9 mouse cellular contexts compared by ENCODE assay signal in genomic region chr5:93124031-93124826, GRCm38 (mm10). TPM values are rescaled to one million over a fixed set of nuclear protein-coding genes. Genes with fewer than 3 reads are reported as not detected.
DNase-seq lines count a peak whose midpoint lies in the region; ATAC-seq and TF ChIP-seq lines count a peak whose summit lies in the region.
"Had no signal": no experiment of that assay in that cellular context is flagged by ENCODE, and none has a peak within 500 bp of the region (broad histone marks: within the 10 kb centered on the region; RNA-seq: fewer than 3 reads in every experiment).

No protein-coding gene starts in this region.

- peaks cover 31% of the 10 kb centered on the region for H3K4me1 ChIP-seq in liver, embryonic 11.5 days (replicated peaks; ENCODE audit: control insufficient read depth, insufficient read depth, low read length)
- H3K4me1 ChIP-seq in heart, postnatal 0 days (ENCODE audit: control insufficient read depth, insufficient read depth) = peaks cover 34% of the 10 kb centered on the region
- peaks cover 54% of the 10 kb centered on the region for H3K4me1 ChIP-seq in neural tube, embryonic 15.5 days

- no peak for TF ChIP-seq EP300 in heart, postnatal 0 days (IDR thresholded peaks at IDR 0.05; ENCODE audit: low read depth)

- no peak overlapping the region for H3K4me3 ChIP-seq in liver, embryonic 11.5 days (ENCODE audit: low read depth, low read length)
- H3K4me3 ChIP-seq in heart, postnatal 0 days (ENCODE audit: low read depth, low read length) = no peak overlapping the region
- H3K4me3 ChIP-seq in neural tube, embryonic 15.5 days (replicated peaks) = no peak overlapping the region

- H3K27ac ChIP-seq in liver, embryonic 11.5 days (ENCODE audit: low read depth, low read length) = no peak overlapping the region
- H3K27ac ChIP-seq in heart, postnatal 0 days (ENCODE audit: low read depth) = peak overlapping the region; percentile 0; the same call in 1 of the 2 replicates
- H3K27ac ChIP-seq in neural tube, embryonic 15.5 days (replicated peaks) = peak overlapping the region; percentile 34; the same call in 1 of the 2 replicates

- ATAC-seq in liver, embryonic 11.5 days (replicated peaks; ENCODE audit: low FRiP score) = peak; percentile 22; the same call in 1 of the 2 replicates
- ATAC-seq in heart, postnatal 0 days (ENCODE audit: insufficient read depth, low read depth) = peak; percentile 50
- ATAC-seq in neural tube, embryonic 15.5 days (ENCODE audit: low FRiP score) = no peak

- no peak overlapping the region for H3K9ac ChIP-seq in liver, embryonic 11.5 days (ENCODE audit: low read depth, low read length)
- H3K9ac ChIP-seq in heart, postnatal 0 days (replicated peaks; ENCODE audit: low read depth, low read length) = no peak overlapping the region
- H3K9ac ChIP-seq in neural tube, embryonic 15.5 days (replicated peaks) = no peak overlapping the region

- no peaks in the 10 kb centered on the region for H3K36me3 ChIP-seq in liver, embryonic 11.5 days (ENCODE audit: control insufficient read depth, insufficient read depth, low read length)
- no peaks in the 10 kb centered on the region for H3K36me3 ChIP-seq in heart, postnatal 0 days (replicated peaks; ENCODE audit: control insufficient read depth, insufficient read depth, low read length)
- no peaks in the 10 kb centered on the region for H3K36me3 ChIP-seq in neural tube, embryonic 15.5 days

- no peak for TF ChIP-seq CTCF in heart, postnatal 0 days (IDR thresholded peaks at IDR 0.05; ENCODE audit: low read depth)

- H3K9me3 ChIP-seq in liver, embryonic 11.5 days (ENCODE audit: control insufficient read depth, low read length) = no peaks in the 10 kb centered on the region
- H3K9me3 ChIP-seq in heart, postnatal 0 days (replicated peaks; ENCODE audit: control insufficient read depth, low read length) = no peaks in the 10 kb centered on the region
- no peaks in the 10 kb centered on the region for H3K9me3 ChIP-seq in neural tube, embryonic 15.5 days (replicated peaks)

- no peaks in the 10 kb centered on the region for H3K27me3 ChIP-seq in liver, embryonic 11.5 days (replicated peaks; ENCODE audit: control insufficient read depth, insufficient read depth, low read length)
- no peaks in the 10 kb centered on the region for H3K27me3 ChIP-seq in heart, postnatal 0 days (ENCODE audit: control insufficient read depth, insufficient read depth, low read length)
- H3K27me3 ChIP-seq in neural tube, embryonic 15.5 days (replicated peaks) = no peaks in the 10 kb centered on the region

- H3K4me2 ChIP-seq in liver, embryonic 11.5 days = no peak overlapping the region
- H3K4me2 ChIP-seq in heart, postnatal 0 days (ENCODE audit: low read depth, low read length) = no peak overlapping the region
- no peak overlapping the region for H3K4me2 ChIP-seq in neural tube, embryonic 15.5 days

- DNase-seq in embryo, embryonic 10 days (ENCODE audit: low spot score) = peak; percentile 69
- DNase-seq in embryo, embryonic 9.5 days (ENCODE audit: extremely low spot score) = no peak
- no peak for DNase-seq in liver, embryonic 11.5 days (ENCODE audit: low spot score)
- DNase-seq in liver = no peak
- DNase-seq in heart, postnatal 0 days (ENCODE audit: low spot score) = no peak
- DNase-seq in urinary bladder, postnatal 36 days (ENCODE audit: low spot score in 2 of 2) = no peak
- DNase-seq in layer of hippocampus, postnatal 14 days (ENCODE audit: low spot score in 2 of 2) = no peak
- DNase-seq: spleen, adult 18-20 months had no signal

- WGBS in liver, embryonic 11.5 days = 54% methylated on average over 9 of the region's 9 CpGs
- WGBS in heart, postnatal 0 days = 59% methylated on average over 9 of the region's 9 CpGs
- WGBS in neural tube, embryonic 15.5 days = 61% methylated on average over 9 of the region's 9 CpGs

RNA-seq across cellular contexts. Expression of gene Sept11, which starts 31.0 kb away (rescaled TPM):
- polyA plus RNA-seq in liver, embryonic 11.5 days (2014; fragmentation: Nextera tagmentation; extraction: Ambion mirVana) = 89.0 and 95.1 TPM in 2 replicates
- 38.2 and 52.2 TPM in 2 replicates for total RNA-seq in heart, postnatal 0 days (2014; rRNA removed; ENCODE audit: low replicate concordance)
- polyA plus RNA-seq in heart, postnatal 0 days (2015; fragmentation: Nextera tagmentation; extraction: Ambion mirVana) = 47.6 and 49.5 TPM in 2 replicates
- polyA plus RNA-seq in neural tube, embryonic 15.5 days (2015; fragmentation: Nextera tagmentation; extraction: Ambion mirVana) = 134 and 140 TPM in 2 replicates
- 100 to 1,000 TPM; 116 to 118 TPM for total RNA-seq in layer of hippocampus, postnatal 14 days (2021)
